Mouse (Mus musculus): ENCODE measurements around the gene Cd300lf. TPM values are rescaled to one million over a fixed set of nuclear protein-coding genes. Genes with fewer than 3 reads are reported as not detected.
A peak's percentile ranks its signal among the peaks of the same experiment; 100 is the strongest.

Gene Cd300lf
- 0.19 TPM in 1 of 2 replicates, not detected in the other for polyA plus RNA-seq (2014; fragmentation: Nextera tagmentation; extraction: Ambion mirVana)

GRCm38 (mm10) chr11:115133800-115134199, at the start of gene Cd300lf:
Gene Cd300lf (minus strand): TSS chr11:115133992.
- no peak for DNase-seq (ENCODE audit: low spot score)
- H3K9me3 ChIP-seq (ENCODE audit: control insufficient read depth, low read length): no peaks in the 10 kb centered on the region
- no peaks in the 10 kb centered on the region for H3K27me3 ChIP-seq (ENCODE audit: control insufficient read depth, insufficient read depth, low read length)
- no peak within 1 kb of the TSS for H3K27ac ChIP-seq (replicated peaks; ENCODE audit: low read depth, low read length)
- 77% methylated on average over 8 of the region's 8 CpGs for WGBS
- no peak within 1 kb of the TSS for H3K9ac ChIP-seq (ENCODE audit: low read length)
- H3K4me1 ChIP-seq (ENCODE audit: control insufficient read depth, insufficient read depth, low read length): no peaks in the 10 kb centered on the region
- no peak for ATAC-seq (ENCODE audit: insufficient number of reproducible peaks, low FRiP score, low TSS enrichment, low read depth)
- no peak within 1 kb of the TSS for H3K4me3 ChIP-seq (ENCODE audit: low read depth, low read length)
- H3K4me2 ChIP-seq (ENCODE audit: low read depth, severe bottlenecking): no peak within 1 kb of the TSS
- H3K36me3 ChIP-seq (ENCODE audit: control insufficient read depth, insufficient read depth, low read length): no peaks in the 10 kb centered on the region

- 24% methylated on average over 12 of the region's 12 CpGs for WGBS
- H3K9me3 ChIP-seq (ENCODE audit: control insufficient read depth, low read length): no peaks in the 10 kb centered on the region
- ATAC-seq (ENCODE audit: insufficient number of reproducible peaks, low FRiP score, low TSS enrichment, low read depth) (0 out of 2 replicates have a peak, but pooled peaks have one; percentile 23), DNase-seq (ENCODE audit: low spot score) (peak; percentile 92)
- peaks cover 10% of the 10 kb centered on the region for H3K4me1 ChIP-seq (ENCODE audit: control insufficient read depth, insufficient read depth, low read length)
- no peak overlapping the region for H3K4me3 ChIP-seq (ENCODE audit: low read depth, low read length)
- no peaks in the 10 kb centered on the region for H3K36me3 ChIP-seq (ENCODE audit: control insufficient read depth, insufficient read depth, low read length)
- H3K4me2 ChIP-seq (ENCODE audit: low read depth, severe bottlenecking): no peak overlapping the region
- no peak overlapping the region for H3K9ac ChIP-seq (ENCODE audit: low read length)
- H3K27ac ChIP-seq (replicated peaks; ENCODE audit: low read depth, low read length): no peak overlapping the region
- H3K27me3 ChIP-seq (ENCODE audit: control insufficient read depth, insufficient read depth, low read length): no peaks in the 10 kb centered on the region
Measured at GRCm38 (mm10) chr11:115181913-115182638, 48.3 kb upstream of the Cd300lf start.

- Histone ChIP-seq H3K4me3 (ENCODE audit: low read depth, low read length) (no peak overlapping the region), H3K27me3 (ENCODE audit: control insufficient read depth, insufficient read depth, low read length) (no peaks in the 10 kb centered on the region), H3K4me2 (ENCODE audit: low read depth, severe bottlenecking) (no peak overlapping the region), H3K4me1 (ENCODE audit: control insufficient read depth, insufficient read depth, low read length) (peaks cover 14% of the 10 kb centered on the region), H3K9ac (ENCODE audit: low read length) (no peak overlapping the region), H3K9me3 (ENCODE audit: control insufficient read depth, low read length) (no peaks in the 10 kb centered on the region), H3K27ac (replicated peaks; ENCODE audit: low read depth, low read length) (no peak overlapping the region), H3K36me3 (ENCODE audit: control insufficient read depth, insufficient read depth, low read length) (no peaks in the 10 kb centered on the region)
- ATAC-seq (ENCODE audit: insufficient number of reproducible peaks, low FRiP score, low TSS enrichment, low read depth) (no peak), DNase-seq (ENCODE audit: low spot score) (no peak)
- WGBS: 67% methylated on average over 6 of the region's 6 CpGs
Measured at GRCm38 (mm10) chr11:115179881-115180280, 46.1 kb upstream of the Cd300lf start.

DNA sequence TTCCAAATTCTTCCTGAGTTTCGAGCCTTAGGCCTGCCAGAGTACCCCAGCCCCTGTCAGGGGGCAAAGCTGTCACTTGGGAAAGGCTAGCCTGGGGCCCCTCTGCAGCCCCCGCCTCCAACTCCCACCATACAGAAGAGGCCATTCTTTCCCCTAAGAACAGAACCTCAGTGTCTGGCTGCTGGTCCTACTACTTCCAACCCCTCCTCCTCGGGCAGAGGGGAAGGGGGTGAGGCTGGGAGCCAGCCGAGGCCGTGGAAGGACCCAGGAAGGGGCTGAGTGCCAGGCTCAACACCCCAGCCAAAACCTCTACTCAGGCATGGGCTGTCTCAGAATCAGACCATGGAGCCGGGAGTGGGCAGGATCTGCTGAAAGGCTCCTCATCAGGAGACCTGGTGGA, 45.4 kb upstream of the Cd300lf start:
- Histone ChIP-seq H3K36me3 (ENCODE audit: control insufficient read depth, insufficient read depth, low read length) (no peaks in the 10 kb centered on the region), H3K4me3 (ENCODE audit: low read depth, low read length) (no peak overlapping the region), H3K27me3 (ENCODE audit: control insufficient read depth, insufficient read depth, low read length) (no peaks in the 10 kb centered on the region), H3K27ac (replicated peaks; ENCODE audit: low read depth, low read length) (no peak overlapping the region), H3K9ac (ENCODE audit: low read length) (no peak overlapping the region), H3K4me2 (ENCODE audit: low read depth, severe bottlenecking) (no peak overlapping the region), H3K4me1 (ENCODE audit: control insufficient read depth, insufficient read depth, low read length) (peaks cover 14% of the 10 kb centered on the region), H3K9me3 (ENCODE audit: control insufficient read depth, low read length) (no peaks in the 10 kb centered on the region)
- DNase-seq (ENCODE audit: low spot score) (no peak), ATAC-seq (ENCODE audit: insufficient number of reproducible peaks, low FRiP score, low TSS enrichment, low read depth) (no peak)
- 81% methylated on average over 6 of the region's 6 CpGs for WGBS

GRCm38 (mm10) chr11:115178766-115179165, 45.0 kb upstream of the Cd300lf start:
- no peak overlapping the region for H3K9ac ChIP-seq (ENCODE audit: low read length)
- no peaks in the 10 kb centered on the region for H3K36me3 ChIP-seq (ENCODE audit: control insufficient read depth, insufficient read depth, low read length)
- ATAC-seq (ENCODE audit: insufficient number of reproducible peaks, low FRiP score, low TSS enrichment, low read depth) (no peak), DNase-seq (ENCODE audit: low spot score) (no peak)
- no peaks in the 10 kb centered on the region for H3K27me3 ChIP-seq (ENCODE audit: control insufficient read depth, insufficient read depth, low read length)
- H3K4me3 ChIP-seq (ENCODE audit: low read depth, low read length): no peak overlapping the region
- no peaks in the 10 kb centered on the region for H3K9me3 ChIP-seq (ENCODE audit: control insufficient read depth, low read length)
- H3K27ac ChIP-seq (replicated peaks; ENCODE audit: low read depth, low read length): no peak overlapping the region
- WGBS: 79% methylated on average over 2 of the region's 2 CpGs
- H3K4me1 ChIP-seq (ENCODE audit: control insufficient read depth, insufficient read depth, low read length): peaks cover 19% of the 10 kb centered on the region
- no peak overlapping the region for H3K4me2 ChIP-seq (ENCODE audit: low read depth, severe bottlenecking)

- 0 out of 2 replicates have a peak, but pooled peaks cover 2% of the 10 kb centered on the region for H3K27me3 ChIP-seq (ENCODE audit: control insufficient read depth, insufficient read depth, low read length)
- WGBS: 38% methylated on average over 10 of the region's 10 CpGs
- DNase-seq (ENCODE audit: low spot score): no peak
- no peaks in the 10 kb centered on the region for H3K9me3 ChIP-seq (ENCODE audit: control insufficient read depth, low read length)
- ATAC-seq (ENCODE audit: insufficient number of reproducible peaks, low FRiP score, low TSS enrichment, low read depth): no peak
- peaks cover 26% of the 10 kb centered on the region for H3K4me1 ChIP-seq (ENCODE audit: control insufficient read depth, insufficient read depth, low read length)
- H3K4me3 ChIP-seq (ENCODE audit: low read depth, low read length): no peak overlapping the region
- H3K36me3 ChIP-seq (ENCODE audit: control insufficient read depth, insufficient read depth, low read length): no peaks in the 10 kb centered on the region
- H3K27ac ChIP-seq (replicated peaks; ENCODE audit: low read depth, low read length): no peak overlapping the region; the same call in 1 of the 2 replicates
- H3K9ac ChIP-seq (ENCODE audit: low read length): no peak overlapping the region
- H3K4me2 ChIP-seq (ENCODE audit: low read depth, severe bottlenecking): 0 out of 2 replicates have a peak overlapping the region, but pooled peaks have one; percentile 10
Measured at GRCm38 (mm10) chr11:115177559-115178195, 43.9 kb upstream of the Cd300lf start.

DNA sequence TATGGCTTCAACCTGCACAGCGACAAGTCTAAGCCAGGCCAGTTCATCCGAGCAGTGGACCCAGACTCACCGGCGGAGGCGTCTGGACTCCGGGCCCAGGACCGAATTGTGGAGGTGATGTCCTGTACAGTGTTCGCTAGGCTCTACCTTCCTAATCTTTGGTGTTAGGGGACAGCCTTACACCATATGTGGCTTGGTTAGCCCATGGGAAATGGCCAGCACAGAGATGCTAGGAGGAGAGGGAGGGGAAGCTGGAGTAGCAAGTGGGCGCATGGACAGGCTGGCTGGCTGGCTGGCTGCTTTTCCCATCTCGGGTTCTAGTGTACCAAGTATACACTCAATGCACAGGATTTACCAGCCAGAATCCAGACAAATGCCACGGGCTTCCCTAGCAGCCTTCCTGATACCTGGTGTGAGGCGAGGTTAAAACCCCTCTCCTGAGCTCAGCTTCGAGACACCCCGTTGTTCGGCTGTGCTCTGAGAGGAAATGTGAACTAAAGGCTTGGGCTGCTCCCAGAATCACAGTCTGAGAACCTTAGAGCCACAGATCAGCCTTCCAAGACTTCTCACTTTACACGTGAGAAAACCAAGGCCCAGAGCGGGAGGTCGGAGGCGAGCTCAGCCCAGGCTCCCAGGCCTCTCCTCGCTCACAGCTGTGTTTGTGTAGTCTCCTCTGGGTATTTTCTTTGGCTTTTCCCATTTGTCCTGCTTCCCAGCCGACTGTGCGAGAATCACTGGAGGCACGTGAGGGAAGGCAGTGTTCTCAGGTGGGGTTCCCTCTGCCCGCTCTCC, 42.8 kb upstream of the Cd300lf start:
- Histone ChIP-seq H3K9ac (ENCODE audit: low read length) (no peak overlapping the region), H3K36me3 (ENCODE audit: control insufficient read depth, insufficient read depth, low read length) (no peaks in the 10 kb centered on the region), H3K27ac (replicated peaks; ENCODE audit: low read depth, low read length) (no peak overlapping the region; the same call in 1 of the 2 replicates), H3K9me3 (ENCODE audit: control insufficient read depth, low read length) (no peaks in the 10 kb centered on the region), H3K4me3 (ENCODE audit: low read depth, low read length) (no peak overlapping the region), H3K4me2 (ENCODE audit: low read depth, severe bottlenecking) (no peak overlapping the region), H3K27me3 (ENCODE audit: control insufficient read depth, insufficient read depth, low read length) (0 out of 2 replicates have a peak, but pooled peaks cover 2% of the 10 kb centered on the region), H3K4me1 (ENCODE audit: control insufficient read depth, insufficient read depth, low read length) (peaks cover 37% of the 10 kb centered on the region)
- ATAC-seq (ENCODE audit: insufficient number of reproducible peaks, low FRiP score, low TSS enrichment, low read depth): no peak
- no peak for DNase-seq (ENCODE audit: low spot score)
- 70% methylated on average over 24 of the region's 24 CpGs for WGBS

Data from limb, embryonic 11.5 days (tissue).